Mouse (Mus musculus) cerebellum, adult 9-10 months (tissue): ENCODE measurements at regions not wholly inside any gene's neighbourhood (a gene's known extent, or its start where the extent isn't known, plus 50 kb on each side); places are given as distances from the start of the nearest gene placed in this dataset.

Experiments used
- DNase-seq: peaks from one replicate; pipeline ENCODE4 v3.0.0; 2022

DNA sequence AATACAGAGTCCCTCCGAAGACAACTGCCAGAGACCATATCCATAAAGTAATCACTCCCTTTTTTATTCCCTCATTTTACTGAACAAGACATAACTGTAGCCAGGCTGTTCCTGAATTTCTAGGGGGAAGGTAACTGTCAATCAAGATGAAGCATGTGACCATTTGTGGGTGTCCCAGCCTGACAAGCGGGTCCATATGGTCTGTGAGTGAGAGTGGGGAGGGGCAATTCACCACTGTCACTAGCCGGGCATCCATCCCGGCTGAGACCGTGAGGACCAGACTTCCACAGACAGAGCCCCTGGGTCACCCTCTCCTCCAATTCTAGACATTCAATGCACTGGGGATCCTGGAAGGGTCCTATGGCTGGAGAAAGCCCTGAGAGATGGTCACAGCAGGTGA, 54.6 kb downstream of the Gm11733 start:
- DNase-seq: no peak

DNA sequence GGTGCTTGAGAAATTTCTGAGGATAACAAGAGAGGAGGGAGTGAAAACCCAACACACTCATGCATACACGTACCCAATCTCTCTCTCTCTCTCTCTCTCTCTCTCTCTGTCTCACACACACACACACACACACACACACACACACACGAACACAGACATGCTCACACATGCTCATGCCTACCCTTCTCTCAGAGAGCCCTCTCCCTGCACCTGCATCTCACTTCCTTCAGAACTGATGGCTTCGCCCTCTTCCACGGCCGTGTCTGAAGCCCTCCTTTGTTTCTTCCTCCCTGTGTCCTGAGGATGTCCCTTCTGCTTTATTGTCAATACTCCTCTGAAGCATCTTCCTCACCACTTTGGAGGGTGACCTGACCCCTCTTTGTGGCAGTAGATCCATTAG, 56.4 kb downstream of the Gm11733 start:
- no peak for DNase-seq

DNA sequence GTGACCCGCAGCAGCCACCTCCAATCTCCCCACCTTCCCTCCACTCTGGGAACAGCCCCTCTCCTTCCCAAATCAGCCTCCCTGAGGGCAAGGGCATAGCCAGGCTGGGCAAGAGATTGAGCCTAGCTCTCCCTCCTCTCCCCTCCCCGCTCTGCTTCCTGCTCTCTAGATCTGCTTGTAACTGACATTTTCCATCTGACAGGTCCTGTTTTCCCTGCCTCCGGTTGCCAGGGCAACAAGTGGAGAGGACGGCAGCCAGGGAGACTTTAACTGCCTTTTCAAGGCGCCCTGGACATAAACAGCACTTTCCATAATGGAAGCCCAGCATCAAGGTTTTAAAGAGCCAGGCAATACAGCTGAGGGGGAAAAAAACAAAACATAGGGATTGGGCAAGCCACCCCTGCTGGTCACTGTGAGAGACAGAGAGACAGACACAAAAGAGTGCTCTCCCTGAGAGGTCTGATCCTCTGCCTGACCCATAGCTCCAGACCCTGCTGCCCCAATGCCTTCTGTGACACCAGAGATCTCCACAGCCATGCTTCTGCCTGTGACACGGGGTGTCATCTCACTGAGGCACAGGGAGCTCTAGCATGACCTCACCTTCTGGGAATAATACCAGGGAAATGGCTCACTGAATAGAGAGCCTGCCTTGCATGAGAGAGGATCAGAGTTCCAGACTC, 57.2 kb downstream of the Gm11733 start:
- no peak for DNase-seq

DNA sequence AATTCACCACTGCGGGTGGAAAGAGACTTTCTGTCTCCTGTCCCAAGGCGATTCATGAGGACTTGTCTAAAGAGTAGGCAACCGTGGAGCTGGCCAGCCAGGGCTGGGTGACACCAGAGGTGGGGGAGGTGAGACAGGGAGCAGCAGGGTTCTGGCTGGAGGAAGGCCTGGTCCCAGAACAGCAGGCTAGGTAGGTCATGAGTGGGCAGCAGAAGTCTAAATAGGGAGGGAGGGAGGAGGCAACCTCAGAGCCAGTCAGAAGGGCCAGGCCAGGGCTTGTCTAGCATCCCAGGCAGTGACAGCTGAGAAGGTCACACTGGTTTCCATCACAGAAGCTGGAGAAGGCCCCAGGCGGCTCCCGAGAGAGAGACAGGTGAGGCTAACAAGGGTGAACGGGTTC, 59.0 kb downstream of the Gm11733 start:
- DNase-seq: peak; percentile 83

DNA sequence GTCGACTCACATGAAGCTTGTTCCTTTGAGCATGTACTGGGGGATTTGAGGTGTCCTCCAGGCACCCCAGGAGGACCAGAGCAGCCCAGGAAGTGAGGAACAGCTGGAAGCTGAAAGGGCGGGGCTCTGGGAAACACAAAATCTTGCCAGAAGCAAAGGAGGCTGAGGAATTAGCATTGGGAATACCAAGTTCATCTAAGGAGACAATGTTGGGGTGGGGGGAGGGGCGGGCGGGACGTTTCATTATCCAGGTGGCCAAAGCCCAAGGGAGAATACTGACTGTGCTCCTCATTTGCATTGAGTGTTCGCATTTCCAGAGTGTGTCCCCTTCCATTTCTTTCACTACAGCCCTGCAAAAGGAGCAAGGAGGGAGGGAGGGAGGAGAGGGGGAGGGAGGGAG, 60.3 kb downstream of the Gm11733 start:
- DNase-seq: no peak

DNA sequence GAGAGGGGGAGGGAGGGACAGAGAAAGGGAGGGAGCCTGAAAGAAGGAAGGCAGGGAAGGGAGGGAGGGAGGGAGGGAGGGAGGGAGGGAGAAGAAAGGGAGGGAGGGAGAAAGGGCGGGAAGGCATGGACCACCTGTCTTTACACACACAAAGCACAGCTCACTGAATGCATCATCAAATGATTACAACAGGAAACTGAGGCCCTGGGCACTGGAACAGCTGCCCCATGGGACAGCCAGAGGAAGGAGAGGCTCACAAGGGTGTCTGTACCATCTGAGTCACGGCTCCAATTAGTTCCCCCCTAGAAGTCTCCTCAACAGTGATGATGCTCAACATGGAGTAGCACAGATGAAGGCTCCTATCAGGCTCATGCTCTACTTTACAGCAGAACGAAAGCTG, 60.8 kb downstream of the Gm11733 start:
- DNase-seq: no peak

DNA sequence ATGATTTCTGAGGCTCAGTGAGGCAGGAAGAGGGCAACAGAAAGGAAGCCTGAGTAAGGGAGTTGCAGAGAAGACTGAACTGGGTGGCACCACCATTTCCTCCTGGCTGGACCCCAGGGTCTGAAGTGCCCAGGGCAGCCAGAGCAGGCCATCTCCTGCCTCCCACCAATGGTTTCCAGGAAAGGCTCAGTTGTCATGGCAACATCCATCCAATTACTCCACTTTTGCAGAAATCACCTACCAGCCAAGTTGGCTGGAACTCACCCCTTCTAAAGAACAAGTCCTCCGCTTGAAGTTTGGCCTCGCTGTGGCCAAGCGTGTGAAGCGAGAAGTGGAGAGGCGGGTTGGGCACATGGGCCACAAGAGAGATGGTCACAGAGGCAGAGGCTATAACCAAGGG, 67.8 kb downstream of the Gm11733 start:
- DNase-seq: no peak

DNA sequence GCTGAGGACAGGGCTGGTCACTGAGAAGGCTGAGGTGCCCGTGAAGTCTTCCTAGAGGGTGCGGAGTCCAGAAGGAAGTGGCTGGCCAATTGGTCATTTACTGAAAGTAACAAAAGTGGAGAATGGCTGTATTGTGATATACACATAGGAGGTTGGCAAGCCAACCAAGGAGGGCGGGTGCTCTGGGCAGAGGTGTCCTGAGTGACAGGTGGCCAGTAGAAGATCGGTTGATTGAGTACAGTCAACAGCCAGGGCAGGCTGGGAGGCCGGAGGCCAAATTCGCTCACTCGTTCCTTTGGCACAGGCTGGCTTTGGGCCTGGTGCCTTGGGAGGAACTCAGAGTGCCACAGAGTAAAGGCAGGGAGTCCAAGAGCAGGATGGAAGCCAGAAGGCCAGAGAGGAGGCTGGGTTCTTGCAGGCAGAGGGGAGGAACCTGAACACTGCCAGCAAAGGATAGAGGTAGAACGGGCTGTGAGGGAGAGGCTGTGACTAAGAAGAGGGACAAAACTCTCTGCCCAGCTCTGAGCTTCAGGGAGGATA, 68.3 kb downstream of the Gm11733 start:
- peak; percentile 83 for DNase-seq

DNA sequence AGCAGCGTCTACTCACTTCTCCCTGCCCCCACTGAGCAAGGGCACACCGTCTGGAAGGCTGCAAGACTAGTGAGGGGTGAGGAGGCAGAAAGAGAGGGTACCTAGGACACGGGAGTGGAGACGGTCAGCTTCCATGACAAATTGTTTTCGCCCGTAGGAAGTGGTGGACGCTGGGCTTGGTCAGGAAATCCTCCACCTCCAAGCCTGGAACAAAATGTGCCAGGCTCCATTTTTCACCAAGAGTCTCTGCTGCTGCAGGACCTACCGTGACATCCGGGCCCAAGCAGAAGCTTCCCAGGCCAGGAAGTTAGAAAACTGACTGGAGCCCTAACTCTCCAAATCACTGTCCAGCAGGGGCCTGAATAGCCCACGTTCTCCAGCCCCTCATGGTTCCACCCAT, 69.9 kb downstream of the Gm11733 start:
- no peak for DNase-seq

DNA sequence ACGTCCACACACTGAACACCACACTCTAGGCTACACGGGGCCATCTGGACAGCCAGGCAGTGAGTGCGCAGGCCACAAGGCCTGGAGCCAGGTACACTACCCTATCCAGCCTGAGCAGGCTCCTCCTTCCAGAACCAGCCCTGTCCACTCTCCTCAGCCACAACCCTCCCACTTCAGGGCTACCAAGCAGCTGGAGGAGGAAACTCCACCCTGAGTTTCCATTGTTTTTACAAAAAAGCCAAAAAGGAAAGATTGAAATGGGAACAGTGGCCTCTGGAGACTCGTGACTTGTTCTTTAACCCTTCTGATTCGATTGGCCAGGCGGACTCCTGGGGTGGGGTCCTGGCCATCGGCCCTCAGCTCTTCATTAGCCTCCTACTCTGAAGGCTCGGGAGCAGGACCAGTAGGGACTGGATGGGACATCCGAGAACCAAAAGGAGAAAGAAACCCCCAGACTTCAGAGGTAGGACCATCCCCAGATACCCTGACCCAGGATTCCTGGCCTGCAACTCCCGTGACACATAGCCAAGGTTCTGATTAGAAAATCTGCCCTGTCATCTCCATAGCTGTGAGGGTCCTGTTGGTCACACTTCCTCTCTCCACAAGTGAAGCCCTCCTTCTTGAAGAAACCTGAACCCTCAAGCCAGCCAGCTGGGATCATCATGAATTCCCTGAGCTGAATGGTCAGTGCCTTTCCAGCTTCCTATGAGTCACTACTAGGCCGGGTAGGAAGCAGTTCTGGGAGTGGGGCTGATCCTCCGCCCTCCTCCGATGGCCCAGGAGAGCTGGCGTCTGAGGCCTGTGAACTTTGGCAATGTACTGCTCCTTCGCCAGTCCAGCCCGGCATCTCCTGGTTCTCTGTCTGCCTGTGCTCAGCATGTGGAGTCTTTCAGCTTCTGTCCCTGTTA, 73.6 kb downstream of the Gm11733 start:
- DNase-seq: peak; percentile 74

DNA sequence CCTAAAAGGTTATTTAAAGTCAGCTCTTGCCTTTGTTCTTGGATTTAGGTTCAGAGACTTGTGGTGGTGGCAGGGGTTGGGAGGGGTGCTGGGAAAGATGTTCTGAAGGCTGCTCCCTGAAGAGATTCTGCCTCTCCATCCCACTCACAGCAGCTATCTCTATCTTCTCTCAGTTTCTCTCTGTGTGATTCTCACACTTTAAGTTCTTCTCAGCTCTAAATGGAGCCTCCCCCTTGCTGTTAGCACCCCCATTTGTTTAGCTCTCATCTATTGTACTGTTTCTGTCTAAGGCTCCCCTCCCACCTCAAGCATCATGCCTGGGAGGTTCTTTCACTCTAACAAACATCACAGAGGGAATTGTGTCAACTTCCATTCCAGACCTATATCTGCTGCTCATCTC, 75.7 kb downstream of the Gm11733 start:
- DNase-seq: no peak

DNA sequence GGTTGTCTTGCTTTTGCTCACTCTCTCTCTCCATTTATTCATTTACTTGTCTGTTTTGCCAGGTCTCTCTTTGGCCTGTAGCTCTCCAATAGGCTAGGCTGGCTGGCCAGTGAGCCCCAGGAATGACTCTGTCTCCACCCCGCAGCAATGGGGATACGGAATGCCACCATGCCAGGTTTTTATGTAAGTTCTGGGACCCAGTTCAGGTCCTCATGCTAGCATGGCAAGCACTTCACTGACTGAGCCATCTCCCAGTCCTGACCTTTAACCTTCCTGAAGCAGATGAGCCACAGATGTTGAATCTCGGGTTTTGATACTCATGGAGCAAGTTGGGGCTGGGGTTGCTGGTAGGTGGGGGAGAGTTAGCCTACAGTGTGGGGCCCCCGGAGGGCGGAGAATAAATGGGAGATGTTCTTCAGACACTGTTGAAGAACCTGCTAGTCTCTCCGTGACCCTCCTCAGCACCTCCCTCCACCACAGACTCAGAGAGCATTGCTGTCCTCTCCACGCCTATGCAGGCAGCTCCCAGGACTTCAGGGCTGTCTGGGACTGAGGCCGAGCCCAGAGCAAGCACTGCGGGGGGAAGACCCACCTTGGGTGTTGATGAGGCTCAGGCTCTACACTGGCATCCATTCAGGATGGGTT, 83.9 kb downstream of the Gm11733 start:
- no peak for DNase-seq

DNA sequence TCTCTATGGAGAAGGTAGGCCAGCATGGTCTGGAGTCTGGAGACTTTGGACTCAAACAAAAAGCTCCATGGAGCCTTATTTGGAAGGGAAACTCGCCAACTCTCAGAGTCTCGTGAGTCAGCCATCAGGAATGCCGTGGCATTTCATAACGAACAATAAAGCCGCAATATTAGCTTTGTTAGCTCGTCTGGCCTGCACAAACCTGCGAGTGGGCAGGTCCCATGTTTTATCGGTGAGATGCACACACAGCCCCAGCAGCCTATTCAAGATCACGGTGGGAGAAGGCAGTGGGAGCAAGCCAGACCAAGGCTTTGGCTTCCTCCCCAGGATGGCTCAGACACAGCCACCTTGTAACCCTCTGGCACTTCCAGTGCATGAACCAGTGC, 84.4 kb downstream of the Gm11733 start:
- DNase-seq: peak; percentile 75

DNA sequence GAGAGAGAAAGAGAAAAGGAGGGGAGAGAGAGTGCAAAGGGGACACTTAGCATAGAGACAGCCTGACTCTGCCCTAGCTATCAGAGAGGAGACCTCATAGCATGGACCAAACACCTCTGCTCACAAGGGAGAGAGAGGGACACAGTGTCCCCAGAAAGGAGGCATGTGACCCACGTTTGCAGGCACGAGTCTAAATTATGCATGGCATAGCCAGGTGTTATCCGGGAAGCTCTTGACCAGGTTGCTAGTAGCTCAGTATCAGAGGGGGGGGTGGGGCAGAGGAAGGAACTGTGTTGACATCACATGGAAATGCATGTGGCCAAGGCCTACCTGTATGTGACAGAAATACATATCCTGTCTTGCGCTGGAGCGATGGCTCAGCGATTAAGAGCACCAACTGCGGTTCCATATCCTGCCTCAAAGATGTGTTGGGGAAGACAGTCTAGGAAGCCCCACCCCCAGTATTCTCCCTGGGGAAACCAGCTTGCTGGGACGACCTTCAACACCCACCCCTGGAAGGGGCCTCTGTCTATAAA, 84.5 kb upstream of the Tnrc6c start:
- no peak for DNase-seq

DNA sequence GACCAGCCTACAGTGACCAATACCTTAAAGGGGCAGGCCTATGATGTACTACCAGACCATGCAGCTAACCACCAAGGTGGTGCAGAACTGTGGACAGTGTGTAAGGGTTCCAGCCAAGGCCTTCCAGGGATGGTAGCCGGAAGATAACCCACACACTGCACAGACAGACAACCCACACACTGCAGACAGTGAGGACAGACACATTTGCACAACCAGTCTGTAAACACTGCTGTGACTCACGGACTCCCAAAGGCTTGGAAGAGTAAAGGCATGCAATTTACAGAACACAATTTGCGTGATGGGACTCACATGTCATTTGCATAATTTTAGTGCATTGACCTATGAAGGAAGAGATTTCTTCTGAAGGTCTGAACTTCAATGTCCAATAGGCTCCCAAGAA, 82.2 kb upstream of the Tnrc6c start:
- no peak for DNase-seq

DNA sequence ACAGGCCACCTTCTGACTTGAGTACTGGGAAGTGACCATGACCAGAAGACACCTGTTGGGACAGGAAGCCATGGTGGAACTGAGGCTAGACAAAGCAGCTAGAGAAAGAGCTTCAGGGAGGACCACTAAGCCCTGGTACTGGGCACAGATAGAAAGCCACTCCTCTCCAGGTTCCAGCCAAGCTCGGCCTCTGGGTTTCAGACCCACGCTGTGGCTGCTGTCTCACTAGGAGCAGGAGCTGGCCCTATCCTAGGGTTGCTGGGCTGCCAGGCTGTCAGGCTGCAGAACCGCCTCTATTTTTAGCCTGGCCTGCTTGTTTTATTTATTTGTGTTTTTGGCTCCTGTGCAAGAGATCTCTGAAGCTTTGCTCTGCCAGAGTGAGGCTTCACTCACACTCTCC, 79.4 kb upstream of the Tnrc6c start:
- DNase-seq: peak; percentile 81

DNA sequence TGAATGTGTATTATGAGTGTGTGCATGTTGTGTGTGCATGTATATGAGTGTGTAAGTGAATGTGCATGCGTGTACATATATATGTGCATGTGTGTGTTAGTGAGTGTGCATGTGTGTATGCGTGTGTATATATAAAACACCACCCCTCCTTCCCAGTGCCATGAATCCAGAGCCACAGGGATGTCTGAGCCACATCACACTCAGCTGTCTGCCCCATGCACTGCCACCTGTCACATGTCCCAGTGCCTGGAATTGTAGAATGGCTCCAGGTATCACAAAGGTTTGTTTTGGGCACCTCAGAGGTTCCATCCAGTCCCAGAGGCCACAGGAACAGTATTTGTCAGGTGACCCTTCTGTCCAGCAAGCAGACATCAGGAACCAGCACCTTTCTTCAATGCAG, 75.0 kb upstream of the Tnrc6c start:
- DNase-seq: no peak

DNA sequence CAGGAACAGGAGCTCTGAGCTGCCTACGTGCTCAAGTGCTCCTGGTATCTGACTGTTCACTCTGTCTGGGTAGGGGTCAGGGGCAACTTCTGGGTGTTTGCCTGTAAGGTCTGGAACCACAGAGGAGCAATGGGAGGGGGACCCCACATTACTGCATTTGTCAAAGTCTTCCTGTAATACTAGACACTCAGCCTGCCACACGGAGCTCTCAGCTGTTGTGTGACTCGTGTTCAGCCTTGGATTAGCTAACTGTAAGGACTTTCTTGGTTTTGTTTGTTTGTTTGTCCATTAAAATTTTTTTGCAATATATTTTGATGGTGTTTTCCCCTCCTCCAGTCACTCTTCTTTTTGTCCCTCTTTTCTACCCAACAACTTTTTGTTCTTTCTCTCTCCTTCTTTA, 74.4 kb upstream of the Tnrc6c start:
- DNase-seq: no peak

DNA sequence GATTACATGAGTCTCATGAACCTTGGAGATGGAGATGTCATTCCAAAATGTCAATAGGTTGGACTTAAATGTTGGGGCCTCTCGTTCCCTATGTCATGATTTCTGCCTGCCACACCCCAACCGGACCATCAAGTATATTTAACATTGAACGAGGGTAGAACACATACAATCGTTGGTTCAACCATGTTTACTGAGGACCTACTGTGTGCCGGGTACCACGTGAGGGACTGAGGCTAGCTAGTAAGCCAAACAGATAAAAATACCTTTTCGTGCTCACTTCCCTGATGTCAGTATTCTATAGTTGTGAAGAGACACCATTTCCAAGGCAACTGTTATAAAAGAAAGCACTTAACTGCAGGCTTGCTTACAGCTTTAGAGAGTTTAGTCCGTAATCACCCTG, 70.6 kb upstream of the Tnrc6c start:
- no peak for DNase-seq

DNA sequence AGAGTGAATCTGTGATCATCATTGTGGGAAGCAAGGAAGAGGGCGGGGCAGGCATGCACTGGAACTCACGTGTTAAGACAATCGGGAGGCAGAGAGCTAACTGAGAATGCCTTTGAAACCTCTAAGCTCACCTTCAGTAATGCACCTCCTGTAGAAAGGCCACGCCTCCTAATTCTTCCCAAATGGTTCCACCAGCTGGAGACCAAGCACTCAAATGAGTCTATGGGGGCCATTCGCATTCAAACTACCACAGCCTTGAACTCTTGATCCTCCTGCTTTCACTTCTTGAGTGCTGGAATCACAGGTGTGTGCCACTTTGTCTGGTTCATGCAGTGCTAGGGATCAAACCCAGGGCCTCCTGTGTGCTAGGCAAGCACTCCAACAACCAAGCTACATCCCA, 68.5 kb upstream of the Tnrc6c start:
- DNase-seq: no peak

DNA sequence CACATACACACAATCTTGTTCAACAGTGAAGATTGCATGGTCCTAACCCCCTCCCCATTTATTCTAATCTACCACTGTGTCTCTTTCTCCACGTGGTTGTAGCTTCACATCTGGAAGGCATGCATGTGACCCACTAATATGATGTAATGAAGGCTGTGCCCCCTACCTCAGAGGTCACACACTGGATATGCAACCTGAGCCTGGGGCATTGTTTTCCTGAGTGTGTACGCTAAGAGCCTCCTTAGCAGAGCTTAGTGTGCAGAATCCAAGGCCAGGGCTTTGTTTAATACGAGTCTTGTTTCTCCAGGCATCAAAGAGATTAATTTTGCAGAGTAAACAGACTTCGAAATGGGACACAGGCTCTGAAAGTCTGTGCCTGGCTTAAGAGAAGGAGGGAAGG, 68.0 kb upstream of the Tnrc6c start:
- no peak for DNase-seq

DNA sequence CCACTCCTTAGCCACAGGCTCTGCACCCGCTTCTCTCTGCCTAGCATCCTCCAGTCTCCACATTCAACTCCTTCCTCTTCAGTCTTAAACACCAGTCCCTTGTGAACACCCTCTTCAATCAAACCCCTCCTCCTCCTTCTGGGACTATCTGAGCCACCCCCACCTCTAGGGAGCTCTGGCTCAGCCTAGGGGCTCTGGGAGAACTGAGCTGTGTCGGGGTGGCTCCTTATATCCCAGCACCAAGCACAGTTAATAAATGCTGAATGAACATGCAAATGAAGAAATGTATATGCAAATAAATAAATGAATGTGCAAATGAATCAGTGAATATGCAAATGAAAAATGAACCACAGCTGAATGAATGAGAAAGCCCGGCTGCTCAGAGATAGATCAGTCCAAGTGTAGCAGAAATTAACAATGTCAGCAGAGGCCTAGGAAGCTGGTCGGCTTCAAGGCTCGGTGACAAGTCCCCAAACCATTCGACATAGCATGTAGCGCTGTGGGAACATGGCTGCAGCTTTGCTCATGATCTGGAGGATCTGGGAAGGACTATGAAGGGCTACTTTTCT, 67.1 kb upstream of the Tnrc6c start:
- no peak for DNase-seq

DNA sequence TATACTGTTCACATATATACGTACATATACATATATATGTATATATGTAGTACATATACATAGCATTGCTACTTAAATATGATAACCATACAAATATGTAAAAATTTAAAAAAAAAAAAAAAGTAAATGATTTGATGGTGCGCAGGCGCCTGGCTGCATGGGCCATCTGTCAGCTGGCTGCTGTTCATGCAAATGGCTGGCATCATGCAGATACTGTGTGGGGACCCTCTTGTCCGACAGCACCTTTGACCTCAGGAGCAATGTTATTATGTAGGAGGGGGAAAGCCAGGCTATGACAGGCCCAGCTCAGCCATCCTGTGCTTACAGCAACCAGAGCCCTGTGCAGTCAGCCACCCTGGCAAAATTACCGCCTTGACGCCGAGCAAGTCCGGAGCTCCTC, 65.1 kb upstream of the Tnrc6c start:
- no peak for DNase-seq
